Mouse (Mus musculus): Measurements from ENCODE around the gene Tle3. TPM values are rescaled to one million over a fixed set of nuclear protein-coding genes. Genes with fewer than 3 reads are reported as not detected.

The Tle3 gene
- total RNA-seq, 2 experiments from 2014 or later: 104 to 148 TPM

- DNase-seq (ENCODE audit: low spot score in 2 of 2): no peak
Measured at GRCm38 (mm10) chr9:61431830-61432229, 59.7 kb downstream of the Tle3 start.

GRCm38 (mm10) chr9:61433206-61433605 is 61.0 kb downstream of the Tle3 start:
- no peak for DNase-seq (ENCODE audit: low spot score in 2 of 2)

GRCm38 (mm10) chr9:61434062-61434461 is 61.9 kb downstream of the Tle3 start:
- DNase-seq (ENCODE audit: low spot score in 2 of 2): no peak

- DNase-seq (ENCODE audit: low spot score in 2 of 2): no peak
Measured at GRCm38 (mm10) chr9:61435191-61435989, 63.2 kb downstream of the Tle3 start.

GRCm38 (mm10) chr9:61436104-61436503 is 63.9 kb downstream of the Tle3 start:
- no peak for DNase-seq (ENCODE audit: low spot score in 2 of 2)

GRCm38 (mm10) chr9:61436761-61437160 is 64.6 kb downstream of the Tle3 start:
- DNase-seq (ENCODE audit: low spot score in 2 of 2): no peak

- DNase-seq (ENCODE audit: low spot score in 2 of 2): no peak
Measured at GRCm38 (mm10) chr9:61439092-61439491, 66.9 kb downstream of the Tle3 start.

GRCm38 (mm10) chr9:61439979-61440378 is 67.8 kb downstream of the Tle3 start:
- no peak for DNase-seq (ENCODE audit: low spot score in 2 of 2)

- DNase-seq (ENCODE audit: low spot score in 2 of 2): no peak
Measured at GRCm38 (mm10) chr9:61441206-61441913, 69.2 kb downstream of the Tle3 start.

GRCm38 (mm10) chr9:61442951-61443630 is 70.9 kb downstream of the Tle3 start:
- DNase-seq (ENCODE audit: low spot score in 2 of 2): no peak

- DNase-seq (ENCODE audit: low spot score in 2 of 2): no peak
Measured at GRCm38 (mm10) chr9:61445151-61445550, 73.0 kb downstream of the Tle3 start.

GRCm38 (mm10) chr9:61445711-61446222 is 73.6 kb downstream of the Tle3 start:
- DNase-seq (ENCODE audit: low spot score in 2 of 2): no peak

GRCm38 (mm10) chr9:61446965-61447364 is 74.8 kb downstream of the Tle3 start:
- no peak for DNase-seq (ENCODE audit: low spot score in 2 of 2)

- DNase-seq (ENCODE audit: low spot score in 2 of 2): no peak
Measured at GRCm38 (mm10) chr9:61449363-61449904, 77.3 kb downstream of the Tle3 start.

GRCm38 (mm10) chr9:61452081-61452480 is 79.9 kb downstream of the Tle3 start:
- DNase-seq (ENCODE audit: low spot score in 2 of 2): no peak

- DNase-seq (ENCODE audit: low spot score in 2 of 2): no peak
Measured at GRCm38 (mm10) chr9:61455861-61456261, 83.7 kb downstream of the Tle3 start.

- no peak for DNase-seq (ENCODE audit: low spot score in 2 of 2)
Measured at GRCm38 (mm10) chr9:61456441-61457161, 84.4 kb downstream of the Tle3 start.

GRCm38 (mm10) chr9:61457162-61457523 is 85.0 kb downstream of the Tle3 start:
- DNase-seq (ENCODE audit: low spot score in 2 of 2): no peak

GRCm38 (mm10) chr9:61461859-61462258 is 89.7 kb downstream of the Tle3 start:
- DNase-seq (ENCODE audit: low spot score in 2 of 2): no peak

- peak in 1 of 2 experiments; percentile 38 for DNase-seq (ENCODE audit: low spot score in 2 of 2)
Measured at GRCm38 (mm10) chr9:61467436-61467835, 95.3 kb downstream of the Tle3 start.

Data from adrenal gland, adult 18-20 months (tissue).